Mouse (Mus musculus): ENCODE data around the gene Mmp19.

DNA sequence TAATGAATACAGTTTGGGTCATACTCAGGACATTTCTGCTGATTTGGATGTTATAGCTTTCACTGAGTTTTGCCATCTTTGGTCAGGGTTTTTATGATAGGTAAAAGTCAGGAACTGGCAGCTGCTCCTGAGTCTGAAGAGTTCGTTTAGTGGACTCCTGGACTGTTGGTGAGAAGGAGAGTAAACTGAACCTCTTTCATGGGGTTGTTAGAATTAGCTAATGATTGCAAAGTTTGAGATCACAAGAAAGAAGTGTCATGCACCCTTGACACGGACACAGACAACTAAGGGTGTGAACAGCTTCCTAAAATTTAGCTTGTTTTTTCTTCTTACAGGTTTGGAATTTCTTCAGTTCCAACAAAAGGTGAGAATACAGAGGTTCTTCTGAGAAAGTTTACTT lies 57.7 kb downstream of the Mmp19 start:
- no peak for TF ChIP-seq GATA1 (IDR thresholded peaks at IDR 0.05; ENCODE audit: borderline replicate concordance, low read length)
- TF ChIP-seq FLI1 (IDR thresholded peaks at IDR 0.05; ENCODE audit: low read length): no peak
